Mouse (Mus musculus) MN1 (cell line): Measurements from ENCODE around the gene Il20.

Experiments used
- DNase-seq: peaks from one replicate; pipeline ENCODE4 v3.0.0-alpha.2; 2016; ENCODE audit warnings: low spot score

Gene Il20

GRCm38 (mm10) chr1:130911401-130912010, at the start of gene Il20:
TSS of gene Il20 (minus strand) at chr1:130911451.
- DNase-seq, result no peak

- DNase-seq, result no peak
Measured at GRCm38 (mm10) chr1:130946920-130947319, 35.7 kb upstream of the Il20 start.

GRCm38 (mm10) chr1:130941801-130942200, 30.6 kb upstream of the Il20 start:
- DNase-seq, result no peak

DNA sequence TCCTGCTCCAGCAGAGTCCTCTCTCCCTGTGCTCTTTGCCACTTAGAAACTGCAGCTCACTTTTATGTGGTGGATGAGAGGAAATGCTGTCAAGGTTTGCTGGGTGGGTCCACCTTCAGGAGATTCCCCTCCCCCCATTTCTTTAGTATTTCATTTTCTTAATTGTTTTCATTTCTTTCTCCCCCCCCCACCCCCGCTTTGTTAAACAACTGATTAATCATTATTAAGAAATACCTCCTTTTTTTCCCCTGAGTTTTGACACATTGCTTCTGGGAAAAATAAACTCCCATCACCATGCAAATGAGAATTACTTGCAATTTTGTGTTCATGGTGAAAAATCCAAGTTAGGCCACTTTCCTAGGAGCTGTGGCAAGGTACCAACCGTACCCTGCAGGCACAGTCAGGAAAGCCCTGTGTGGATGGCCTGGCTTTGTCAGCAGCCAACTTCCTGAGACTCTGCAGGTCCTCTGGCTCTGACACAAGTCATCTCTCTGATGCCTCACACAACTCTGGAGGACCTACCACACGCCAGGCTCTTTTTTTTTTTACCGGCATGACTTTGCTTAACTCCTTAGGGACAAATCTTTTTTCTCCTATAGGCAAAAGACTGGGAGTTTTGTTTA, 28.9 kb upstream of the Il20 start, which contains the start of gene Il19:
Gene Il19 (minus strand): TSS at position 51 of the 623 bp plus-strand sequence.
- no peak for DNase-seq

DNA sequence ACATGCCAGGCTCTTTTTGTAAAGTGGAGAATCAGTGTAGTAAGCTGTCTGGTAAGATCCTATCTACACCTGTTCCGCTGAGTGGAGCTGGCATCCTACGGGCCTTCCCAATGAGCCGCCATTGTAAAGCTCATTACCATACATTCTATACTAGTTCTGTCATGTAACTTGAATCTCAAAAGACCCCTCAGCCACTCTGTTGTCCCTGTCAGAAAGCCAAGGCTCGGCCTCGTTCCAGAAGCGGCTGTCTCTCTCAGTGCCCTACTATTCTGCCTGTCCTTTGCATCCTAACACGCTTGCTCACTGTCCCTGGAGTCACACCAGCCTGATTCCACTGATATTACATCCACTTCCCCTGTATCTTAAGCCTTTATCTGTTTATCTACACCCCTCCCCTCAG, 26.9 kb upstream of the Il20 start:
- DNase-seq, result no peak

DNA sequence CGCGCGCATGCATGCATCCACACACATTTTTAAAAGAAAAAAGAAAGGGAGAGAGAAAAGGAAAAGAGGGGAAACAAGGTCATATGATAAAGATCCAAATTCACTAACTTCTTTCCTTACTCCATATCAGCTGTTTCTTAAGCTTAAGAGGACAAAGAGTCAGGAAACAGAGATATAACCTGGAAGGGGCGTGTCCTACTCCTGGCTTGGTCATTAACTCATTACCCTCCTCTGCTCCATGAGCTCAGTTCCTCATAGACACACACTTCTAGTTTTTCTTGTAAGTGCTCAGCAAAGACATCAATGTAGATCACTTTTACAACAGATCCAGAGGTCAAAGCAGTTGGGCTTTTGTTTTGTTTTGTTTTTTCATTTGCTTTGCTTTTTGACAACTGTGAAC, 25.9 kb upstream of the Il20 start:
- no peak for DNase-seq

DNA sequence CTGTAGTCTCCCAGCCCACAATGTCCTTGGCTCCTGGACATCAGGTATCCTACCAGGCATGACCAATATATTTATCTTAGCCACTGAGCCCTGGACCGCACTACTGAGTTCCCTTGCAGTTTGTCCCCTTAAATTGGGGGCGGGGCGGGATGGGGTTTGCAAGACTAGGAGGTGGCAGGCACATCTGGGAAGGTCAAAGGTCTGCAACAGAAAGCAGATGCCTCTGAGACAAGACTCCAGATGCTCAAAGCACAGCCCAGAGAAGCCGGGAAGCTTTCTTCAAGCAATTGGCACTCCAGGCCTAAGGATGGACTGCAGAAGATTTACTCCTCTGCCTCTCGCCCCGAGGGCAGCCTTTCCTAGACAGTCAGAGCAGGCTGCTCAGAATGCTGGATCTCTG, 25.1 kb upstream of the Il20 start:
- no peak for DNase-seq

DNA sequence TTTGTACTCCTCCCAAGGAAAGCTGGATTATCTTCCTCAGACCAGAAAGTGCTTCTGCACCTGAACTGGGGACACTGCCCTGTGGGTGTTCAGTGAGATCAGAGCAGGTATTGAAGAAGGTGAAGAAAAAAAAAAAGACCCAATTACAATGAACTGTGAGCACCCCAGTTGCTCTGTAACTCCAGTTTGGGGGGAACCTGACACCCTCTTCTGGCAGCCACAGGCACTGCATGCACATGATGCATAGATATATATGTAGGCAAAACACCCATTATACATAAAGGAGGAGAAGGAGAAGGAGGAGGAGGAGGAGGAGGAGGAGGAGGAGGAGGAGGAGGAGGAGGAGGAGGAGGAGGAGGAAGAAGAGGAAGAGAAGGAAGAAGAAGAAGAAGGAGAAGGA, 15.2 kb upstream of the Il20 start:
- no peak for DNase-seq

- DNase-seq, result no peak
Measured at GRCm38 (mm10) chr1:130918323-130918980, 7.2 kb upstream of the Il20 start.

- DNase-seq, result no peak
Measured at GRCm38 (mm10) chr1:130902505-130902904, 8.7 kb downstream of the Il20 start.

DNA sequence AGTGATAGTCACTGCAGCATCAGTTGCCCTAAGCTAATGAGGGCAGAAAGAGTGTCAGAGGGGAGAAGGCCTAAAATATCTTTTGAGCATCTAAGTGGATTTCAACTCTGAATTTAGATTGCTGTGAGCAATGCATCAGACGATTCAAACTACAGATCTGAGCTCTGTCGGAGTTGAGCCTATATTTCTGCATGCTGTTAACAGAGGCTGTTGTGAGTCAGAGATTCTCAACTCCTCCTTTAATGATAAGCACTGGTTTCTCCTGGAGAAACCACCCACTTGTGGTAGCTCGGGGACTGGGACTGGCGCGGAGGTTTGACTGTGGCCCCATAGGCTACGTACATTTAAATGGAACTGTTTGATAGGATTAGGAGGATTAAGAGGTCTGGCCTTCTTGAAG, 16.8 kb downstream of the Il20 start:
- no peak for DNase-seq

DNA sequence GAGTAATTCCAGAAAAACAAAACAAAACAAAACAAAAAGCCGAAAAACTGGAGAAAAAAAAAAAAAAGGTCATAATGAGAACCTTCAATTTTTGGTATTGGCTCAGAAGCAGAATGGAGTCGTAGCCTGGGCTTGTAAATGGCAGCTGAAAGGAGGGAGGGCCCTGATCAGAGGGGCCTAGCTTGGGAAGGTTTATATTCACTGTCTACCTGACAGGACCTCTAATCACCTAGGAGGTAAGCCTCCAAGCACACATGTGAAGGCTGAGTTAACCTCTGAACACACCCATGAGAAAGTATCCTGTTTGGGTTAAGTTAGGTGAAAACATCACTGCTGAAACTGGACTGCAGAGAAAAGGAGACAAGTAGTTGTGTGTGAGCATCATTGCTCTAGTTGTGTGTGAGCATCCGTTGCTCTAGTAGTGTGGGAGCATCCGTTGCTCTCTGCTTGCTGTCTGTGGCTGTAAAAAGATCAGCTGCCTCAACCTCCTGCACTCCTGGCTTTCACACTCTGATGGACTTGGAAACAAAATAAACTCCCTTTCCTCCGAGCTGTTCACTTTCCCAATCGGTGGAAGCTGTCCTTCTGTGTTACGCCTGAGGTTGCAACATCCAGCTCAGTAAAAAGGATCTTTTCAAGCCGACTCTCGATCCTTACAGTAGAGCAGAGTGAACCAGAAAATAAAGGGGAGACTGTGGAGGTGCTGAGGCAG, 17.8 kb downstream of the Il20 start:
- DNase-seq, result no peak

DNA sequence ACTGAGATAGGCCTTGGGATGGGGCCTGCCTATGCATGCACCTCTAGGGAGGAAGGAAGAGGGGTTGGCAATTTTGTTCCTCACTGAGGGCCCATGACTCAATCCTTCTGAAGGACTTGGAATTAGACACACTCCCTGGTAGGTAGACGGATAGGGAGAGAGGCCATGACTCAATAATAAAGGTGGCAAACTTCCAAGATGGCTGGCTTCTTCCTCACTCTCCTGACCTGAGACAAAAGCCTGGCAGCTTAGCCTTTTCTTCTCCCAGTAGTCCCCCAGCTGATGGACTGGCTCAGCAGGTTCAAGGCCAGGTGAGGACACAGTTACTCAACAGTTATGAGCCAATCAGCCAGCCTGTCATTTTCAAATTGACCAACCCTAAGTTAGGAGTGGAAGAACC, 18.8 kb downstream of the Il20 start:
- DNase-seq, result no peak

GRCm38 (mm10) chr1:130887354-130887753, 23.9 kb downstream of the Il20 start, which contains the start of gene Il24:
TSS of gene Il24 (minus strand) at chr1:130887454.
- no peak for DNase-seq

DNA sequence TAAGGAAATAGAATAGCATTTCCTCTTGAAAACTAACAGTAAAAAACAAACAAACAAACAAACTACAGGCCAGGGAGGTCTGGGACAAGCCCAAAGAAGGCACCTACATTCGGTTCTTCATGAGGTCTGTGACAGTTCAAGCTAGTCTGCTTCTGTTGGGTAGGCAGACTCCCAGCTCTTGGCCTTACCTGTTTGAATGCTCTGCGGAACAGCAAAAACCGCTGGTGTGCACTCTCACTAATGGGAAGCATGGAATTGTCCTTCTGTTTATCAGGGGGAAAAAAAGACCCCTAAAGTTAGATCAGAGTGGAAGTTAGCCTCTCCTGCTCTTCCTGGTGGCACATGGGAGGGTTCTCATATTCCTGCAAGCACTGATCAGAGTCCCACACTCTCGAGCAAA, 28.1 kb downstream of the Il20 start:
- no peak for DNase-seq

DNA sequence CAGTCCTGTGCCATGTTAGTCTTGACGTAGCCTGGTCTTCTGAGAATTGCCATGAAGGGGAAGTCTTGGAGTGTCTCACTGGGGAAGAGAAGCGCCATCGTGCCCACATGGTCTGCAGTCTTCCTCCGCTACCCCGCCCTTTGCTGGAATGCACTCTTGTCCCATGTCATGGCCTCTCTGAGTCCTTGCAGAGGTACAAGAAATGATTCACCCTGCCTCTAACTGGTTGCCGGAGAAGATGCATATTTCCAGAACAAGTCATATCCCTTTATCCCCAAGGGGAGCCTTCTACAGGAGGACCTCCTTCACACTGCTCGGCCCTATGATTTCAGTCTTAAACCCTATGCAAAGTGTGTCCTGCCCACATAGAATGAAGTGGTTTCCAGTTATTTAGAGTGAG, 31.3 kb downstream of the Il20 start:
- no peak for DNase-seq

DNA sequence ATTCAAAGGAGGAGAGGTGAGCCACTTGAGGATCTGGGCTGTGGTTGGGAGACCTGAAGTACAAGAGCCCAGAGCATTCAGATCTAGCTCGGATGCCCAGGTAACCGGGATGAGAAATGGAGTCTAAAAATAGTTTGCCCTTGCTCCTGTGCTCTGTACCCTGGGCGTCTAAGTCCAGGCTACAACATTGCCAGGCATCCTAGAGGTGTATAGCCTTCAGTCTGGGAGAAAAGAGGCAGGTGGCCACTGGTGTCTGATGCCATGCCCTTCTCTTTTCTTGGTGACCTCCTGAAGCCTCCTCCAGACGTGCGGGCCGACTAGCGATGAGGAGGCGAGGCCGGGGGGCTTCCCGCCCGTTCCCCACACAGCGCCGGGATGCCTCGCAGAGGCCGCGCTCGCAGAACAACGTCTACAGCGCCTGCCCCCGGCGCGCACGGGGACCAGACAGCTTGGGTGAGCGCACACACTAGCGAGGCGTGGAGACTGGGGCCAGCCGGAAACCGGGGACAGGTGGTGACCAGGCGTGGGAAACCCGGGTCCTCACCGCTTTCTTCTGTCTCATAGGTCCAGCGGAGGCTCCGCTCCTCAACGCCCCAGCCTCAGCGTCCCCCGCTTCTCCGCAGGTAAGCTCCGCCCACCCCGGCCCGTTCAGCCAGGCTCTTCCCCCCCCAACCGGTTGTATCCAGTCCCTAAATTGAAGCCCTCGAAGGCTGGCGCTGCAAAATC, 33.2 kb downstream of the Il20 start:
- no peak for DNase-seq

DNA sequence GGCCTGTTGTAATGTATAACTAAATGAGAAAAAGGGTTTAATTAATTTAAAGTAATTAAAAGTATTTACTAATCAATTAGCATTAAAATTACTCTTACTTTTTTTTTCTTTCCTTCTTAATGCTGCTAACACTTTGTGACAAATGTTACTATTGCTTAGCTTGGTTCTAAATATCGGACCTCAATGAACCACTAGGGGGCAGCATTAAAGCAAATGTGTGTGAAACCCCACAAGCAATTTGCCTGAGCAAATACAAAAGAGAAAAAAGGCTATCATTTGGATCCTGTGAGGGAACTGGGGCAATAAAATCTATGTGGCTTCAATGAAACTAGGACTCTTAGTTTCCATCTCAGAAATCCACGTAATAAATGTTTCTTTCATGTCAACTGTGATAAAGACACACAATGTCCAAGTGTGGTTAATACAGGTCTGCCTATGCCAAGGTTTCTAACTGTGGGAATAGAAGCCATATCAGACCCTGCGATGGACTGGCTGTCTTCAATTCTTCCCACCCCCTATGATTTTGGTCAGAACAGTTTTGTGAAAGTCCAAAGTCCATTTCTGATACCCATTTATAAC, 34.2 kb downstream of the Il20 start:
- DNase-seq, result peak; percentile 64

GRCm38 (mm10) chr1:130875910-130876309, 35.3 kb downstream of the Il20 start:
- DNase-seq, result no peak

DNA sequence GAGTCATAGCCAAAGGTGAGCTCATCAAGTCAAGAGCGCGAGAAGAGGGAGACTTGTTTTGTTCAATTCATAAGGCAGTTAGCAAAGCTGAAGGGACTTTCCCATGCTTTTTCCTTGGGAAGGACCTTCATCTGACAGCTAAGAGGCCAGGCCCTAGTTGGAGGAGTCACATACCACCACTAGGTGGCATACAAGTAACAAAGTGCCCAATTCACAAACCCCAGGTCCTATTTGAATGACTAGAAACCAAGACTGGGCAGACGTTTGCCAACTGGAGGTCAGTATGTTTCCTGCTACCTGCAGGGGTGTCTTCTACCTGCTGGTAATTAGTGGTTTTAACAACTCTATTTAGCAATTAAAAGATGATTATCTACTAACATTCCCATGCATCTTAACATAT, 36.1 kb downstream of the Il20 start:
- peak; percentile 53 for DNase-seq

GRCm38 (mm10) chr1:130872912-130873311, 38.3 kb downstream of the Il20 start:
- no peak for DNase-seq
